Mouse (Mus musculus) testis, postnatal 14 days (tissue): Measurements from ENCODE around the gene Hist2h3c2.
A peak's percentile ranks its signal among the peaks of the same experiment; 100 is the strongest.
"Not testable (repeated sequence)": the region's sequence is repeated elsewhere in the genome, so short reads cannot be mapped to it uniquely, and the experiment has no call there.

Experiments
- DNase-seq: peaks from one replicate; pipeline ENCODE4 v3.0.0; 2021; ENCODE audit warnings: low spot score

Gene Hist2h3c2

GRCm38 (mm10) chr3:96235836-96236235 is 3.1 kb downstream of the Hist2h3c2 start:
- DNase-seq, result no peak

DNA sequence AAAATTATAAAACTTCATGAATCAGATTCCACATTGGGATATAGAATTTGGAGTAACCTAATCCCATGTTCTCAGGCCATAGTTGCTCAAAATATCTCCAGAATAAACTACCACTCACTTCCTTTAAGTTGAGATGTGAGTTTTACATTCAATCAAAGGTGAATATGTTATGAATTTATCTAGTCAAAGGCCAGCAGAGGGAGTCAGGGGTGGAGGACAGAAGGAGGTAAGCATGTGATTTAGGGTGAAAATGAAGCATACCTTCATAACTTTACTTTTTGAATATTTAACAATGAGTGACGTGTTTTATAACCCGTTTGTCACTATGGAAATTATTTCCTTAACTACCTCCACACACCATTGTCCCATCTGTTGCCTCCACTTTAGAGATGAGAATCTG is 4.0 kb downstream of the Hist2h3c2 start:
- DNase-seq, result no peak

DNA sequence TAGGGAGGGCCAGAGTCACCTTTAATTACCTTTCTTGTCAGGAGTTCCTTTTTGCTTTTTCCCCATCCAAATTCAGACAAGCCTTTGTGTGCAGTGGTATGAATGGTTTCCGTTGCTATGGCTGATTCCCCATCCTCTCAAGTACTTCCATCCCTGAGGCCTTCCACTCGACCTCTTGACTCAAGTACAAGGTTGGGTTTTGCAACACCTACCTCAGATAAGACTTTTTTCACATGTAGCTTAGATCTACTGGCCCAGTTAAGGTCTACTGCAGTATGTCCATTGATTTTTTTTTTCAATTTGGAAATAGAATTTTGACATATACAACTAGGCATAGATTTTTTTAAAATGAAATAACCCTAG is 7.2 kb downstream of the Hist2h3c2 start:
- no peak for DNase-seq

DNA sequence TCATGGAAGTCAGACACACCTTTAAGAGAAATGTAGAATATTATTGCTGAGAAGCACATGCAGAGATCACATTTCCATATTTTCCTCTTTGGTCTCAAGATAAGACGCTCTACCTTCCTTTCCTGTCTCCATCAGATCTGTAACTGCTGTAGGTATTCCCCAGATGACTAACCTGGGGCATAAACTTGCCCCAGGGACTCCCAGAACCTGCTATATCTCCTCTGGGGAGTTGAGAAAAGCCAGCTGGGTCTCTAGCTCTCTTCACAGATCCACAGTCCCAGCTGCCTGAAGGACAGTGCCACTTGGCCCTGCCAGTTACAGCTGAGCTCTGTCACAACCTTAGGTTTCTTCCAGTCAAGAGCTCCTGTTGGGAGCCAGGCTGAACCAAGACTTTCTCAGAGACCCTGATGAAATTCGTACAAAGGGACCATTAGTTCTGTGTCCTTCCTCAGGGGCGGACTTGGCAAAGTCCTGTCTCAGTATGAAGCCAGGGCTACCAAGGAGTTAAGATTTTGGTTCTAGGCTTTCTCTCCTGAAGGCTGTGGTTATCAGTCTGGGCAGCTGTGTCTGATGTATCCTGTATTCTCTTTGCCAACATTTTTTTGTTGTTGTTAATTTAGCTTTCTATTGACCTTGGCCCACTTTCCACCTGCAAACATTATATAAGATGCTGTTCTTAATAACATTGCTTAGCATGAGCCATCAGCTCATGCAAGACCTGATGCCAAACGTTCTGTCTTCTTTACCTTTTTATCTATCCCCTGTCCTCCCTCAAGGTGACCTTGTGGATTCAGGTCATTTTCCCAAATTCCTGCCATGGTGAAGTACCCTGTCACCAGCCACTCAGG is 7.8 kb downstream of the Hist2h3c2 start:
- no peak for DNase-seq

DNA sequence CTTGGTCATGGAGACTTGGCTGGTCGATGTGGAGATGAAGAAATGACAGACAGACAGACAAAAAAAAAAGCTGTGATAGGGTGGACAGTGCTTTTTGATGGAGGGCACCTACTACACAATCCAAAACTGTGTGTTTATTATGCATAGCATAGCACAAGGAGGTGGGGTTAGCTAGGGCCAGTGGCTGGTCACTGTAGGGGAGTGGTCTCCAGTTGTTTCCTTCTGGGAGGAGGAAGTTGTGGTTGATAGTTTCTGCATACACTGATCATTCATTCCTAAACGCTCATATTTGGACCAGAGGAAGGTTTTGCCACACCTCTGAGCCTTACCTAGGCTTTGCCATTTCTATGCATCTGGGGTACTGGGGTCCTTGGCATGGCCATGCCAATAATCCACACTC is 8.5 kb downstream of the Hist2h3c2 start:
- DNase-seq, result no peak

DNA sequence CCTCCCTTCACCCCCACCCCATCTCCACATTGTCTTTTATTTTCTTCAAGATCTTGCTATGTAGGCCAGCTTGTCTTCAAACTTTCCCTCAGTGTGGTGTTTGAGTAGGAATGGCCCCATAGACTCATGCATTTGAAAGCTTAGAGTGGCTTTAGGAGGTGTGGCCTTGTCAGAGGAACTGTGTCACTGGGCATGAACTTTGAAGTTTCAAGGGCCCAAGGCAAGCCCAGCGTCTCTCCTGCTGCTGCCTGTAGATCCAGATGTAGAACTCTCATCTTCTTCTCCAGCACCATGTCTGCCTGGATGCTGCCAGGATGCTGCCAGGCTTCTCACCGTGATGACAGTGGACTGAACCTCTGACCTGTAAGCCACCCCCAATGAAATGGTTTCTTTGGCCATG is 10.1 kb downstream of the Hist2h3c2 start:
- no peak for DNase-seq

GRCm38 (mm10) chr3:96226695-96227648 is 12.0 kb downstream of the Hist2h3c2 start:
- DNase-seq, result no peak

DNA sequence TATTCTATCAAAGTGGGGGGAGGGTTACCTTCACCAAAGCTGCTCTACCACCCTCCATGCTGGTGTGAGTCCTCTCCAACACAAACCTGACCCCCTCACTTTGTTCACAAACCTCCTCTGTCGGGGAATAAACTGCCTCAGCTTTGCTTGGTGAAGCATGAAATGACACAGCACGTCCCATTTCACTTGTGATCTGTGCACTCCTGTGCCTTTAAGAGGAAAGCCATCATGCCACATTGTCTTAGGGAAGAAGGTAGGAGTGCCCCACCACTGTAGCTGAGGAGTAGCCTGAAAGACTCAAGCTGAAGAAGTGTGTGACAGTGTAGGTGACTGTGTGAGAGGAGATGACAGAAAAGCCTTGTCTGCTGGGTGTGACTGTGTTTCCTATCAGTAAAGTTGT is 13.5 kb downstream of the Hist2h3c2 start:
- DNase-seq, result no peak

DNA sequence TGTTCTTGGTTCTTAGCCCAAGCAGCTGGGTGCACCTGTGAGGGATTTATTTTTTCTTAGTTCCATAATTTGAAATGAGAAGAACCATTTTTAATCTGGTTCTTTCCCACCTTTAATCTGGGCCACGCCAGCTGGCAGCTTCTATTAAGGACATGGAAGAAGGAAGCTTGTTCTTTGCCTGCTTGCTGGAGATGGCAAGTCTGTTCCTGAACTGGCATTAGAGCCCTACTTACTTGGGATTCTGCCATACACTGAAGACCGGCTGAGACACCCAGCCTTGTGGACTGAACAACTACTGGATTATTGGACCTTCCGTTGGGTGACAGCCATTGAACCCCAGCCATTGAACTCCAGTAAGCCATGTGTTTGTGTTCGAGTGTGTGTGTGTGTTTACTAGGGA is 16.2 kb downstream of the Hist2h3c2 start:
- no peak for DNase-seq

DNA sequence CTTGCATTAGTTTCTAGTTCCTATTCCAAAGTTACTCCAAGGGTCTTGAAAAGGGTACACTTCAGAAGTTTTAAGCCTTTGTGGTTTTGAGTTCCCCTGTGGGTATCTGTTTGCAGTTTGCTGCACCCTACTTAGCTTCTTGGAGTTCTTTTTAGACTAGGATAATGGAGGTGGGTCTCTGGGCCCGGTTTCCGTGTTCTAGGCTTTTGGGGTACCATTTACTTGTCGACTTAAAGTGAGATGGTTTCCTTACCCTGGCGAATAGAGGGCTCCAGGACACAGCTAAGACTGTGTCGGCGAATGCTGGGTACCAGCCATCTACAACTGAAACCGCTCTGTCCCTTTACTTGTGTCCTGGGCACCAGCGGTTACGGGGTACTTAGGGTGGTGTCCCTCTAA is 17.3 kb downstream of the Hist2h3c2 start:
- no peak for DNase-seq

DNA sequence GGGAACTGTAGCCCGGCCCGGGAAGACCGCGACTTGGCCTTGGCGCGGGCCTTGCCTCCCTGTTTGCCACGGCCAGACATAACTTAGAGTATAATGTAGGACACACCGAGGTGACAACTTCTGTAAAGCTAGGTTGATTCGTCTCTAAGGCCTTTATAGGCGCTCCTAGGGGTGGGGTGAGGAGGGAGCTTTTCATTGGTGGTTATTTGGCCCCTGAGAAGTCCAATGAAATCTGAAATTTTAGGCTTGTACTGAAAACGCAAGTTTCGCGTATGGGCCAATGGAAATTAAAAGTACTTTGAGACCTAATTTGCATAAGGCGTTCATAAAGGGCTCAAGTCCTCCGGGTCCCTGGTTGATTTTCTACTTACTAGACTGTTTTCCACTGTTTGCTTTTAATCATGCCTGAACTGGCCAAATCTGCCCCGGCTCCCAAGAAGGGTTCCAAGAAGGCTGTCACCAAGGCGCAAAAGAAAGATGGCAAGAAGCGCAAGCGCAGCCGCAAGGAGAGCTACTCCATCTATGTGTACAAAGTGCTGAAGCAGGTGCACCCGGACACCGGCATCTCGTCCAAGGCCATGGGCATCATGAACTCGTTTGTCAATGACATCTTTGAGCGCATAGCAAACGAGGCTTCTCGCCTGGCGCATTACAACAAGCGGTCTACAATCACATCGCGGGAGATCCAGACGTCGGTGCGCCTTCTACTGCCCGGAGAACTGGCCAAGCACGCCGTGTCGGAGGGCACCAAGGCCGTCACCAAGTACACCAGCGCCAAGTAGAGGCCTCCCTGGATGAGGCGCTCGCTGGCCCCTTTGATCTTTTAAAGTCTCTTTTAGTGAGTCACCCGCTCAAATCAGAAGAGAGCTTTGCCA is 17.9 kb downstream of the Hist2h3c2 start, which contains the start of the genes Hist2h2ac and Hist2h2be:
TSS of gene Hist2h2ac (minus strand) at position 116 of the 875 bp plus-strand sequence.
TSS of gene Hist2h2be (plus strand) at position 355 of the 875 bp plus-strand sequence.
- peak; percentile 80 for DNase-seq

GRCm38 (mm10) chr3:96220131-96220764 is 18.7 kb downstream of the Hist2h3c2 start:
- DNase-seq, result not testable (repeated sequence)

DNA sequence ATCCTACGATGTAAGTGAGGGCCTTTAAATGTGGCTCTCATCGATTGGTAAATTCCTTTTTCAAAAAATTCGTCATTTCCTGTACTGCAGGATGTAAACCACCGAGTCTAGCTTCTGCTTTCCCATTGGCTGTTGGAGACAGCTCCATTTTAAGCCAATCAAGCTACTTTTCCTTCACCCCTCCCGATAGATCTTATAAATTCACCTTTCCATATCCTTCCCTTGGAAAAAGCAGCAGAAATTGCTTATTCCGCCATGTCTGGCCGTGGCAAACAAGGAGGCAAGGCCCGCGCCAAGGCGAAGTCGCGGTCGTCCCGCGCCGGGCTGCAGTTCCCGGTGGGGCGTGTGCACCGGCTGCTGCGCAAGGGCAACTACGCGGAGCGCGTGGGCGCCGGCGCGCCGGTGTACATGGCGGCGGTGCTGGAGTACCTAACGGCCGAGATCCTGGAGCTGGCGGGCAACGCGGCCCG is 19.2 kb downstream of the Hist2h3c2 start, which contains the start of the genes Bola1 and Hist2h2ab:
TSS of gene Bola1 (minus strand) at position 49 of the 470 bp plus-strand sequence.
TSS of gene Hist2h2ab (plus strand) at position 205 of the 470 bp plus-strand sequence.
- peak; percentile 64 for DNase-seq

- no peak for DNase-seq
Observed at GRCm38 (mm10) chr3:96219191-96219641, 19.7 kb downstream of the Hist2h3c2 start.

DNA sequence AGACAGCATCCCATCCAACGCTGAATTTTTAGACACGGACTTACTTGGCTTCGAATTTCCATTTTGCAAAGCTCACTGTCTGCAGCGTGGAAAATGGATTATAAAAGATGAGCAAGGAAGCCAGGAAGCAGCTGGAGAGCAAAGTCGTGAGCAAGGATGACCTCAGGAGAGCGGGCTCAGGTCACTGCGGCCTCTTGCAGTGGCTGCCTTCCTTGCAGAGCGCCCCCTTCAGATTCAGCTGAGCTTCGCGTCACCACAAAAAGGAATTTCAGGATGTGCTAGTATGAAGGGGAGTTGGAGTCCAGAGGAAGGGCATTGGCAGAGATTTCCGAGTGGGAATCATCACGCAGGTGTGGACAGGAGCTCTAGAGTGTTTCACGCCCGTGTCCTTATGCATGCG is 29.7 kb downstream of the Hist2h3c2 start:
- DNase-seq, result no peak

GRCm38 (mm10) chr3:96207819-96208218 is 31.1 kb downstream of the Hist2h3c2 start:
- no peak for DNase-seq

GRCm38 (mm10) chr3:96199731-96200130 is 39.2 kb downstream of the Hist2h3c2 start:
- DNase-seq, result no peak

GRCm38 (mm10) chr3:96198601-96199251 is 40.2 kb downstream of the Hist2h3c2 start:
- DNase-seq, result not testable (repeated sequence)

DNA sequence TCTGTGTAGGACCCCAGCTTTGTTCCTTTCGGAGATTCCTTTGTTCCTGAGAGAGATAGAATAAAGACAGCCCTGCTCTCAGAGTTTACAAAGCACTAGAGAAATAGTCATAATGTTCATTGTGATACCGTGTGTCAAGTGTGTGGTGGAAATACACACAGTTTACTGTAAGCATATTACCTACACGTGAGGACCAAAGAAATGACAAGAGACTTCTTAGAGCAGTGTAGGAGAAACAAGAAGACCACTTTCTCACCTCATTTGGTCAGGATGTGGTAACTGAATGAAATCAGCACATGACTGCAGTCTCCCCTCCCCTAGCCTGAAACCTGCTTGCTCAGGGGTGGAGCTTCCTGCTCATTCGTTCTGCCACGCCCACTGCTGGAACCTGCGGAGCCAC is 40.7 kb downstream of the Hist2h3c2 start:
- DNase-seq, result no peak

DNA sequence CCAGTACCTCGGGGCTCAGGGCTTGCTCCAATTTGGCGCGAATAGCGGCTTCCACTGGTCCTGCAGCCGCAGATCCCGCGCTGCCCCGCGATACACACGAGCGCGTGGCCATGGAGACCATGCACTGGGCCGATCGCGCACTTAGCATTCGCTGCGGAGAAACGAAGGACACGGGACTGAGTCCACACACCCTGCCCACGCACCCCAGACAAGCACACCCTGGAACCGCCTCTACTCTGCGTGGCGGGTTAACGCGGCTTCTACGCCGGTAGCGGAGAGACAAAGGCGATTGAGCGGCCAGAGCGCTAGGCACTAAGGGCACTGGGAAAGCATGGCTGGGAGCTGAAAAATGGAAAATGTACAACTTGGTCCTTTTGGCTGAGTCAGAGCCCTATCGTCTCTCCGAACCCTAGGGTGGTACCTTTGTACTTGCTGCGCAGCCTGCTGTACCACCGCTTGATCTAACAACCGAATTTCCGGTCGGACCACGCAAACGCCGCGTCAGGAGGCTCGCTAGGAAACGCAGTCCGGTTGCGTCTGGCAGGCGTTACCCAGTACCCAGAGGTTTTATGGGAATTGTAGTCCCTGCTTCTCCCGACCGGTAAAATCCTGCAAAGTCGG is 41.7 kb downstream of the Hist2h3c2 start:
- DNase-seq, result peak; percentile 87
